Mouse (Mus musculus) thymus, adult 2 months (tissue): Measurements from ENCODE around the gene Ahsa2.

Experiments used
- CTCF ChIP-seq: fragments of 200-500 bp; IDR thresholded peaks from 2 replicates; pipeline ENCODE4 v1.5.1; 2012; ENCODE audit warnings: mild to moderate bottlenecking, control low read depth, low read length, moderate library complexity, borderline replicate concordance; ENCODE audit not compliant: control insufficient read depth, poor library complexity, insufficient read depth; ENCODE audit errors: extremely low read depth
- POLR2A ChIP-seq: fragments of 200-500 bp; IDR thresholded peaks from 2 replicates; pipeline ENCODE4 v1.6.1; 2012; ENCODE audit warnings: mild to moderate bottlenecking, low read length, control low read depth, moderate library complexity; ENCODE audit not compliant: control insufficient read depth, poor library complexity, insufficient read depth; ENCODE audit errors: extremely low read depth

DNA sequence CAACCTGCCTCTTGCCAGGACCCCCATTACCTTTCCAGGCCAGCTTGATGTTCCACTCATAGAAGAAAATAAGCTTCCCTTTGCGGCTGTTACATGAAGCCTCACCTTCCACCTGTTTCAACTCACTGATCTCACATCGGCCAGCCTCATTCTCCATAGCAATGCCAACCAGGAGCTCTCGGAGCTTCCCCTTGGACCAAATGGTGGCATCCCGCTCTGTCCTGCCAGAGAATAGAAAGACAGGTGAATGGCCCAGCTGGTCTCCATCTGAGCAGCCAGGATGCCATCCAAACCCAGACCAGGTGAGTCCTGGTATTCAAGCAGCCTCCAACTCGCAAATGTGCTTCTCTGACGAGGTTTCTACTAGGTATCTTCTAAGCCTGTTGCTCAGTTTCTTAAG, 1.2 kb downstream of the Ahsa2 start:
- TF ChIP-seq POLR2A (no peak), CTCF (no peak)
